Mouse (Mus musculus) heart, postnatal 0 days (tissue): ENCODE results near the gene Dab1.

Experiments used
- CTCF ChIP-seq: IDR thresholded peaks from 2 replicates; pipeline ENCODE4 v1.5.1; 2016; ENCODE audit warnings: antibody characterized with exemption, control low read depth, low read depth
- EP300 ChIP-seq: IDR thresholded peaks from 2 replicates; pipeline ENCODE4 v1.6.1; 2016; ENCODE audit warnings: antibody characterized with exemption, low read depth

- TF ChIP-seq EP300 = no peak
- no peak for TF ChIP-seq CTCF
Measured at GRCm38 (mm10) chr4:103841126-103841525, 222.0 kb downstream of the Dab1 start.
